Mouse (Mus musculus) liver, embryonic 16.5 days (tissue): ENCODE data around the gene Abhd2. TPM values are rescaled to one million over a fixed set of nuclear protein-coding genes. Genes with fewer than 3 reads are reported as not detected.

Experiments
- ATAC-seq: fragments of 200-750 bp; cut with Nextera tagmentation; 2 replicates; pipeline ENCODE4 v1.8.0; 2017; ENCODE audit warnings: low read depth, mild to moderate bottlenecking, moderate number of reproducible peaks, moderate library complexity
- H3K27ac ChIP-seq: fragments of 300-500 bp; sonication (generic); 2 replicates; pipeline ENCODE4 v1.5.1; 2014; ENCODE audit warnings: mild to moderate bottlenecking, low read length
- H3K27me3 ChIP-seq: fragments of 300-500 bp; sonication (generic); 2 replicates; pipeline ENCODE4 v1.6.1; 2014; ENCODE audit warnings: low read depth, low read length, mixed read lengths; ENCODE audit not compliant: control insufficient read depth, insufficient read depth
- H3K36me3 ChIP-seq: fragments of 300-500 bp; sonication (generic); 2 replicates; pipeline ENCODE4 v1.6.1; 2014; ENCODE audit warnings: mild to moderate bottlenecking; ENCODE audit not compliant: control insufficient read depth, insufficient read depth
- H3K4me1 ChIP-seq: fragments of 300-500 bp; sonication (generic); 2 replicates; pipeline ENCODE4 v1.6.1; 2014; ENCODE audit warnings: low read depth, low read length, mixed read lengths; ENCODE audit not compliant: control insufficient read depth
- H3K4me2 ChIP-seq: fragments of 300-500 bp; sonication (generic); 2 replicates; pipeline ENCODE4 v1.6.1; 2014; ENCODE audit warnings: low read depth, low read length, mixed read lengths
- H3K4me3 ChIP-seq: fragments of 300-500 bp; sonication (generic); 2 replicates; pipeline ENCODE4 v1.5.1; 2014; ENCODE audit warnings: low read depth, mild to moderate bottlenecking, low read length
- H3K9ac ChIP-seq: fragments of 300-500 bp; sonication (generic); 2 replicates; pipeline ENCODE4 v1.6.1; 2014; ENCODE audit warnings: low read depth, low read length
- H3K9me3 ChIP-seq: fragments of 300-500 bp; sonication (generic); replicated peaks from 2 replicates; pipeline ENCODE4 v1.6.1; 2016; ENCODE audit warnings: low read length; ENCODE audit not compliant: control insufficient read depth
- WGBS: fragments of 180-500 bp; shearing (Covaris S2); extraction: QIAGEN DNeasy Blood & Tissue Kit; methylation state at CpG from one replicate; pipeline ENCODE4 v1.1.7; 2014; ENCODE audit not compliant: insufficient replicate concordance; 5-methylcytosine and 5-hydroxymethylcytosine counted together
- polyA plus RNA-seq: library from polyadenylated mRNA; unstranded; fragments of >200 nt; fragmentation: Nextera tagmentation; extraction: Ambion mirVana; gene quantifications from 2 replicates; pipeline ENCODE4 v1.2.1, GENCODE M21; 2015

Abhd2 gene
- polyA plus RNA-seq, 1 experiment from 2014 or later = 14.4 TPM

- no peaks in the 10 kb centered on the region for H3K27me3 ChIP-seq
- no peak overlapping the region for H3K9ac ChIP-seq
- WGBS = 74% methylated on average over 7 of the region's 7 CpGs
- no peaks in the 10 kb centered on the region for H3K36me3 ChIP-seq
- H3K4me2 ChIP-seq = no peak overlapping the region
- no peak overlapping the region for H3K4me3 ChIP-seq
- no peak overlapping the region for H3K27ac ChIP-seq
- no peak for ATAC-seq
- no peaks in the 10 kb centered on the region for H3K9me3 ChIP-seq
- peaks cover 8% of the 10 kb centered on the region for H3K4me1 ChIP-seq
These were observed 122.2 kb downstream of the Abhd2 start for GRCm38 (mm10) chr7:79395186-79395585.

- H3K27me3 ChIP-seq = no peaks in the 10 kb centered on the region
- H3K4me3 ChIP-seq = no peak overlapping the region
- H3K4me2 ChIP-seq = no peak overlapping the region
- no peak for ATAC-seq
- no peak overlapping the region for H3K9ac ChIP-seq
- no peak overlapping the region for H3K27ac ChIP-seq
- WGBS = 67% methylated on average over 10 of the region's 10 CpGs
- no peaks in the 10 kb centered on the region for H3K9me3 ChIP-seq
- H3K36me3 ChIP-seq = no peaks in the 10 kb centered on the region
- peaks cover 4% of the 10 kb centered on the region for H3K4me1 ChIP-seq
These were observed 124.5 kb downstream of the Abhd2 start for GRCm38 (mm10) chr7:79397446-79397963.

DNA sequence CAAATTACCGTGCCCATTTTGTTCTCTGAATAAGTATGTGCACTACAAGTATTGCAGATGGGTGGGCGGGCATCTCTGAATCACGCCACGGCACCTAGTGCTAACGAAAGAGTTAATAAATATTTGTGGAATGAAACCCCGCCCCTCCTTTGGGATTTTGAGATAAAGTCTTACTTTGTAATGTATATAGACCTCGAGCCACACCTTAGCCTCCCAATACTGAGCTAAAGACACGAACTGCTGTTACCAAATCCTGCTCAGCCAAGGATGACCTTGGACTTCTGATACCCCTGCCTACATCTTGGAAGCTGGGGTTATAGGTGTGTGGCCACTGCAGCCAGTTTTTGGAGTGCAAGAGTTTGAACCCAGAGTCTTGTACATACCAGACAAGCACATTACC, 125.4 kb downstream of the Abhd2 start:
- Histone ChIP-seq H3K36me3 (no peaks in the 10 kb centered on the region), H3K4me2 (no peak overlapping the region), H3K9ac (no peak overlapping the region), H3K4me1 (no peaks in the 10 kb centered on the region), H3K27me3 (no peaks in the 10 kb centered on the region), H3K9me3 (no peaks in the 10 kb centered on the region), H3K27ac (no peak overlapping the region), H3K4me3 (no peak overlapping the region)
- 56% methylated on average over 8 of the region's 8 CpGs for WGBS
- no peak for ATAC-seq

DNA sequence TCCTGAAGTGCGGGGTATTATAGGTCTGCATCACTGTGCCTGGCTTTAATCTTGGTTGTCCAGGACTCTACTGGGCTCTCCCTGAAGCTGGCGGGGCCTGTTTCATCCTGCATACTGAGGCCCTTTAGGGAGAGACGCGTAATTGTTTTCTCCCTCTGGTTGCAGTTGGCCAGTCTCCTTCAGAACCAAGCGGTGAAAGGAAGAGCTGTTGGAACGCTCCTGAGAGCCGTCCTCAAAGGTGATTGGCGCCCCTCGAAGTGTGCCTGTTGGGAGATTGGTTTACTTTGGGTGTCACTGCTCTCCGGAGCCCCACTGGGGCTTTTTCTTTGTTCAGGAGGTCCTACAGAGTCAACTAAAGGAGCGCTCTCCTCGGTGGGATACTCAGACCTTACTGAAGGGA, 126.0 kb downstream of the Abhd2 start:
- 80% methylated on average over 12 of the region's 12 CpGs for WGBS
- no peaks in the 10 kb centered on the region for H3K36me3 ChIP-seq

GRCm38 (mm10) chr7:79400296-79400695, 127.3 kb downstream of the Abhd2 start:
- no peak overlapping the region for H3K4me3 ChIP-seq
- H3K9me3 ChIP-seq = no peaks in the 10 kb centered on the region
- no peaks in the 10 kb centered on the region for H3K27me3 ChIP-seq
- WGBS = 62% methylated on average over 3 of the region's 3 CpGs
- H3K4me1 ChIP-seq = no peaks in the 10 kb centered on the region
- H3K9ac ChIP-seq = no peak overlapping the region
- no peaks in the 10 kb centered on the region for H3K36me3 ChIP-seq
- no peak overlapping the region for H3K27ac ChIP-seq
- ATAC-seq = no peak
- H3K4me2 ChIP-seq = no peak overlapping the region

More for the DNA sequence above, 126.0 kb downstream of the Abhd2 start:
- no peak for ATAC-seq
- Histone ChIP-seq H3K27ac (no peak overlapping the region), H3K4me3 (no peak overlapping the region), H3K27me3 (no peaks in the 10 kb centered on the region), H3K4me1 (no peaks in the 10 kb centered on the region), H3K9me3 (no peaks in the 10 kb centered on the region), H3K4me2 (no peak overlapping the region), H3K9ac (no peak overlapping the region)

GRCm38 (mm10) chr7:79414449-79415375, 141.7 kb downstream of the Abhd2 start:
- H3K4me1 ChIP-seq = no peaks in the 10 kb centered on the region
- H3K36me3 ChIP-seq = 0 out of 2 replicates have a peak, but pooled peaks cover 2% of the 10 kb centered on the region
- WGBS = 87% methylated on average over 18 of the region's 18 CpGs
- no peak overlapping the region for H3K4me3 ChIP-seq
- no peak overlapping the region for H3K9ac ChIP-seq
- H3K4me2 ChIP-seq = no peak overlapping the region
- no peak overlapping the region for H3K27ac ChIP-seq
- ATAC-seq = no peak
- H3K27me3 ChIP-seq = no peaks in the 10 kb centered on the region
- no peaks in the 10 kb centered on the region for H3K9me3 ChIP-seq

Other genes starting within 250 kb of the Abhd2 start
- gene Acan, start 219.7 kb upstream of the Abhd2 start, polyA plus RNA-seq = 0.04 TPM in 1 of 2 replicates, not detected in the other
- 0.09 and 0.12 TPM in 2 replicates for gene Hapln3, start 142.2 kb upstream of the Abhd2 start, polyA plus RNA-seq
- 93.2 and 102 TPM in 2 replicates for gene Mfge8, start 124.1 kb upstream of the Abhd2 start, polyA plus RNA-seq
- gene Rlbp1, start 113.8 kb downstream of the Abhd2 start, polyA plus RNA-seq = 0.07 TPM in 1 of 2 replicates, not detected in the other
- gene Fanci, start 118.7 kb downstream of the Abhd2 start, polyA plus RNA-seq = 7.4 and 8.5 TPM in 2 replicates
- 14.9 and 16.2 TPM in 2 replicates for gene Polg, start 193.2 kb downstream of the Abhd2 start, polyA plus RNA-seq